Mouse (Mus musculus): ENCODE measurements around the gene Sept5. TPM values are rescaled to one million over a fixed set of nuclear protein-coding genes. Genes with fewer than 3 reads are reported as not detected.

Gene Sept5
- polyA plus RNA-seq, 1 experiment from 2014 or later: 105 TPM

DNA sequence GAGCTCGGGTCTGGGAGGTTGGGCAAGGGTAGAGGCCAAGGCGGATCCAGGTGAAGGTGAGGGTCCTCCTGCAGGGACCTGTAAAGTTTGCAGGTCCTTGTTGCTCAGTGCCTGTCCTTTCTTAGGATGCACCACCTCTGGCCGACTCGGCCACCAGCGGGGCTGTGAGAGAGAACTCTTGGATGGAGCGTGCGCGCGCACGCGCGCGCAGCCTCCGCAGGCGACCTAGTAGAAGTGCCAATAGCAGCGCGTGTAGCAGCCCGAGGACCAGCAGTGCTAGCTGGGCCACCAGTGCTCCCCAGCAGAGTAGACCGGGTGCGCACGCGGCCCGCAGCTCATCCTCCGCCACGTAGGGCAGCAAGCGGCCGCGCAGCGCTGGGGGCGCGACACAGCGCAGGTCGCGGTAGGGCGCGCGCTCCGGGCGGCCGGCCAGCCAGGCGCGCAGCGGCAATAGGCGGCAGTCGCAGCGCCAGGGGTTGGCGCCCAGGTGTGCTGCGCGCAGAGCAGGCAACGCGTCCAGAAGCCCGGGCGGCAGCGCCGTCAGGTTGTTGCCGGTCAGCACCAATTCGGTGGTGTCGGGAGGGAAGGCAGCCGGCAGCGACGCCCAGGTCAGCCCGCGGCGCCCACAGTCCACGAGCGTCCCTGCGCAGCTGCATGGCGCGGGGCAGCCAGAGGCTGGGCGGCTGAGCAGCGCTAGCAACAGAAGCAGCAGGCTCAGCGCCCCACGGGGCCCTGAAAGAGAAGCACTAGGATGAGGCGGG lies 9.0 kb downstream of the Sept5 start:
- Histone ChIP-seq H3K27me3 (peaks cover 95% of the 10 kb centered on the region), H3K9ac (peak overlapping the region; percentile 47), H3K27ac (no peak overlapping the region), H3K36me3 (peaks cover 36% of the 10 kb centered on the region), H3K4me3 (peak overlapping the region; percentile 42), H3K9me3 (replicated peaks) (no peaks in the 10 kb centered on the region), H3K4me1 (peaks cover 20% of the 10 kb centered on the region), H3K4me2 (replicated peaks) (peak overlapping the region; percentile 80)
- 1% methylated on average over 57 of the region's 74 CpGs for WGBS
- ATAC-seq (ENCODE audit: low FRiP score): peak; percentile 21; the same call in 1 of the 2 replicates

DNA sequence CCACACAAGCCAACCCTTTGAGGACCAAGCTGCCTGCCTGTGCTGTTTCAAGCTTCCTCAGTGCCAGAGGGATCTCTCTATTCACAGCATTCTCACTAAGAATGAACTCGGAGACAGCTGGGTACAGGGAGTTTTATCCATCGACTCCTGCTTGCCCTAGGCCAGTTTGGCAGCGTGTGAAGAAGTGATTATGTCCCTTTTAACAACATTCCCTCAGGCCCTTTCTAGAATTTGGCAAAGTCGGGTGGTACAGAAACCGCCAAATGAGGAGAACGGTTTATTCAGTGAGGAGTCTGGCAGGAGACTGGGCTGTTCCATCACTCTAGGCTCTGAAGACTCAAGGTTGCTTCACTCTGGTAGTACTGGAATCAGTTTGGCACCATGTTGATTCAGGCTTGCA lies 9.6 kb downstream of the Sept5 start:
- peaks cover 19% of the 10 kb centered on the region for H3K4me1 ChIP-seq
- H3K36me3 ChIP-seq: peaks cover 33% of the 10 kb centered on the region
- no peak for ATAC-seq (ENCODE audit: low FRiP score)
- WGBS: 17% methylated on average over 6 of the region's 6 CpGs
- no peaks in the 10 kb centered on the region for H3K9me3 ChIP-seq (replicated peaks)
- H3K27ac ChIP-seq: no peak overlapping the region
- H3K4me2 ChIP-seq (replicated peaks): 0 out of 2 replicates have a peak overlapping the region, but pooled peaks have one; percentile 80
- peak overlapping the region; percentile 42; the same call in 1 of the 2 replicates for H3K4me3 ChIP-seq
- H3K27me3 ChIP-seq: peaks cover 92% of the 10 kb centered on the region
- no peak overlapping the region for H3K9ac ChIP-seq

DNA sequence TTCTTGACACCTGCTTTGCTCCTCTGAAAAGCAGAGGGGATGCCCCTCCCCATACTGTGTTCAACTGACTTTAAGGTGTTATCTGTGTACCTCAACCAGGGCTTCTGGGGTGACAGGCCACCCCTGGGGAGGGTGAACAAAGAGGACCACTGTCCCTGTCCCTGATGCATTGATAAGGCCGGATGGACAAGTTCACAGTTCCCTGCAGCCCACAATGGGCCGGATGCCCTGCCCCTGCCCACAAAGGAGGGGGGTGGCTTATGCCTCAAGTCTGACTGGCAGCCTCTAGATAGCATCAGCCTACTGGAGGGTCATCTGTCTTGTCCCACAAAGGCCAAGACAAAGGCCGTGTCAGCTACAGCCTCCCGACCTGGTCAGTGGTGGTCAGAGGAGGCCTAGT lies 10.6 kb downstream of the Sept5 start:
- WGBS: 25% methylated on average over 4 of the region's 4 CpGs
- H3K4me2 ChIP-seq (replicated peaks): no peak overlapping the region
- H3K36me3 ChIP-seq: peaks cover 22% of the 10 kb centered on the region
- H3K27ac ChIP-seq: no peak overlapping the region
- H3K4me3 ChIP-seq: no peak overlapping the region
- no peak overlapping the region for H3K9ac ChIP-seq
- no peaks in the 10 kb centered on the region for H3K9me3 ChIP-seq (replicated peaks)
- no peak for ATAC-seq (ENCODE audit: low FRiP score)
- peaks cover 19% of the 10 kb centered on the region for H3K4me1 ChIP-seq
- H3K27me3 ChIP-seq: peaks cover 88% of the 10 kb centered on the region

DNA sequence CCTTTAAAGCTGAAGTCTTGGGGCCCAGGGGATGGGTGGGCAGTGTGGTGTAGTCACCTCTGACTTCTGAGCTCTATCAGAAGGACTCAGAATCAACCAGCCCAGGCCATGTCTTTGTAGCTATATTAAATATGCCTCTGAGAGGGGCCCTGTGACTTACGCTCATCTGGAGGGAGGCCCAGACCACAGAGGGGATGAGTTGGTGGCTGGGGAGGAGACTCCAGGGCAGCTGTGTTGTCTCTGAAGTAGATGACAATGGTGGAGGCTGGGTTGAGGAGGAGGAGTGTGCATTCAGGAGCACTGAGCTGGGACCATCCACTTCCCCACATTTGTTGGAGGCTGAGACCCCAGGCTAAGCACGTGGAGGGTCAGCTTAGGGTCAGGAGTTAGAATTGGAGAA lies 11.5 kb downstream of the Sept5 start:
- Histone ChIP-seq H3K27me3 (peaks cover 82% of the 10 kb centered on the region), H3K4me2 (replicated peaks) (no peak overlapping the region), H3K4me1 (peaks cover 19% of the 10 kb centered on the region), H3K9ac (no peak overlapping the region), H3K27ac (no peak overlapping the region), H3K9me3 (replicated peaks) (no peaks in the 10 kb centered on the region), H3K36me3 (peaks cover 14% of the 10 kb centered on the region), H3K4me3 (no peak overlapping the region)
- whole genome bisulfite sequencing: 30% methylated on average over 2 of the region's 2 CpGs
- no peak for ATAC-seq (ENCODE audit: low FRiP score)

DNA sequence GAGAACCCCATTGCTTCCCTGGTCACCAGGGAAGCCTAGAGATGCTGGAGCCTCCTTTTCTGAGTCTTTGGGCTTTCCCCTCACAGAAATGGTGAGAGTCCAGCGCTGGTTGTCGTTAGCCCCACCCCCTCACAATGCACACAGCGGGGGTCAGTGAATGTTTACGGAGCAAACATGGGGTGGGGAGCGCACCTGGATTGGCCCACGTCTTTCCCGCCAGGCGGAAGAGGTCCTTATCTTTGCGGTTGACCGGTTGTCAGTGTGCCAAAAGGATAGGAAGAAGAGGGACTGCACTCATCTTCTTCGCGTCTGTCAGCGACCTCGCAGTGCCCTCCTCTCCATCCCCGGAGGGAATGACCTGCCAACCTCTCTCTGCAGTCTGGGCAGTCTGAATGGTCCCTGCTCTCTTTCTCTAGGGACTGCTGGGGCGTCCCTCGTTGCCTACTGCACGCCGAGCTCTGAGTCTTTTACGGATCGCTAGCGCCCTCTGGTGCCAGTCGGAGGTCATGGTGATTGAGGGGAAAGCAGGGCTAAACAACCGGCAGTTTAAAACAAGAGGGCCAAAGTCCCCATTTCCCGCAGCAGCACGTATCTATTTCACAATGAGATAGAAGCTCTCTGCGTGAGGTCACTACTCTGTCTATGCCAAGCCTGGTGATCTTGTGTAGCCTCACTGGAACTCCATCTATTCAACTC lies 12.2 kb downstream of the Sept5 start:
- peaks cover 80% of the 10 kb centered on the region for H3K27me3 ChIP-seq
- peak; percentile 55 for ATAC-seq (ENCODE audit: low FRiP score)
- H3K36me3 ChIP-seq: peaks cover 6% of the 10 kb centered on the region
- peak overlapping the region; percentile 32; the same call in 1 of the 2 replicates for H3K9ac ChIP-seq
- H3K4me2 ChIP-seq (replicated peaks): peak overlapping the region; percentile 50
- H3K4me3 ChIP-seq: peak overlapping the region; percentile 27
- peaks cover 20% of the 10 kb centered on the region for H3K4me1 ChIP-seq
- whole genome bisulfite sequencing: 2% methylated on average over 27 of the region's 27 CpGs
- H3K27ac ChIP-seq: no peak overlapping the region
- H3K9me3 ChIP-seq (replicated peaks): no peaks in the 10 kb centered on the region

DNA sequence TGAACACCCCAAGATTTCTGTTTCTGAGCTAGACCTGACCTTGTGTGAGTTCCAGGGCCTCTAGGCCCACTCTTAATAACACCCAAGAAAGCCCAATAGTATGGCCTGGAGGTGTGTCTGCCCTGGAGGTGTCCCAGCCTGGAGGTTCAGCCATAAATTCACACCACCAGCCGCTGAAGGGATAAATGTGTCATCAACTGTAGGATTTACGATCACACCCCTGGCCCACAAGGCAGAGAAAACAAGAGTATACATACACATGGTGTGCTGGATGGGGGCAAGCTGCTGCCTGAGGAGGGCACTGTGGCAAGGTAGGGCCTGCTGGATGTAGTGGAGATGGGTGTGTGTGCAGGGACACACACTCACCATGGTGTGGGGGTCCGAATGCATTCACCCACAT lies 16.5 kb downstream of the Sept5 start:
- ATAC-seq (ENCODE audit: low FRiP score): no peak

GRCm38 (mm10) chr16:18611752-18612151 lies 18.0 kb downstream of the Sept5 start:
- Histone ChIP-seq H3K9me3 (replicated peaks) (no peaks in the 10 kb centered on the region), H3K27me3 (peaks cover 60% of the 10 kb centered on the region), H3K27ac (no peak overlapping the region), H3K4me2 (replicated peaks) (no peak overlapping the region), H3K36me3 (no peaks in the 10 kb centered on the region), H3K4me3 (no peak overlapping the region), H3K9ac (no peak overlapping the region), H3K4me1 (peaks cover 25% of the 10 kb centered on the region)
- ATAC-seq (ENCODE audit: low FRiP score): 0 out of 2 replicates have a peak, but pooled peaks have one; percentile 39
- WGBS: 35% methylated on average over 13 of the region's 13 CpGs

More for the DNA sequence above, 16.5 kb downstream of the Sept5 start:
- WGBS: 85% methylated on average over 3 of the region's 3 CpGs
- Histone ChIP-seq H3K4me2 (replicated peaks) (no peak overlapping the region), H3K4me3 (no peak overlapping the region), H3K9ac (no peak overlapping the region), H3K27ac (no peak overlapping the region), H3K27me3 (peaks cover 67% of the 10 kb centered on the region), H3K36me3 (no peaks in the 10 kb centered on the region), H3K4me1 (peaks cover 26% of the 10 kb centered on the region), H3K9me3 (replicated peaks) (no peaks in the 10 kb centered on the region)

GRCm38 (mm10) chr16:18609099-18609498 lies 20.7 kb downstream of the Sept5 start:
- 72% methylated on average over 2 of the region's 2 CpGs for WGBS

GRCm38 (mm10) chr16:18608226-18608625 lies 21.5 kb downstream of the Sept5 start:
- no peak for ATAC-seq (ENCODE audit: low FRiP score)
- WGBS: 6% methylated on average over 11 of the region's 11 CpGs
- Histone ChIP-seq H3K9me3 (replicated peaks) (no peaks in the 10 kb centered on the region), H3K36me3 (no peaks in the 10 kb centered on the region), H3K4me3 (no peak overlapping the region), H3K4me1 (peaks cover 30% of the 10 kb centered on the region), H3K4me2 (replicated peaks) (0 out of 2 replicates have a peak overlapping the region, but pooled peaks have one; percentile 9), H3K27ac (no peak overlapping the region), H3K27me3 (peaks cover 45% of the 10 kb centered on the region), H3K9ac (no peak overlapping the region)

More at GRCm38 (mm10) chr16:18609099-18609498, 20.7 kb downstream of the Sept5 start:
- Histone ChIP-seq H3K4me2 (replicated peaks) (no peak overlapping the region), H3K4me1 (peaks cover 27% of the 10 kb centered on the region), H3K9me3 (replicated peaks) (no peaks in the 10 kb centered on the region), H3K36me3 (no peaks in the 10 kb centered on the region), H3K27ac (no peak overlapping the region), H3K9ac (no peak overlapping the region), H3K27me3 (peaks cover 43% of the 10 kb centered on the region), H3K4me3 (no peak overlapping the region)
- no peak for ATAC-seq (ENCODE audit: low FRiP score)

DNA sequence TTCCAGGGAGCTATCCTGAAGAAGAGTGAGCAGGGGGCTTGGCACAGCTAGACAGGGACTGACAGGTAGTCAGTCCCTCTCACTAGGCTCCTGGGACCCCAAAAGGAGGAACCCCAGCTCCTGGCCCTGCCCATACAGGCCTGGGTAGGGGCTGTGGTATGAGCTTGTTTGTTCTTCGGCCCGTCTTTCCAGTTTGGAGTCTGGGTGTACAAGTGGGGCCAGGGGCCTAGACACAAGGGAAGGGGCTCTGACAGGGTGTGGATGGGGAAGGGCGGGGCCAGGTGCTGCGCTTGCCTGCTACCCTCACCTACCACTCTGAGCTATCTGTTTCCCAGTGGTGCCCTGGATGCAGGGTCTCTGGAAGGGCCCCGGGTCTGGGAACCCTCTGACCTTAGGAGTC lies 24.0 kb downstream of the Sept5 start:
- H3K4me3 ChIP-seq: no peak overlapping the region
- no peak overlapping the region for H3K9ac ChIP-seq
- no peak for ATAC-seq (ENCODE audit: low FRiP score)
- H3K36me3 ChIP-seq: no peaks in the 10 kb centered on the region
- no peaks in the 10 kb centered on the region for H3K9me3 ChIP-seq (replicated peaks)
- H3K27ac ChIP-seq: no peak overlapping the region
- peaks cover 31% of the 10 kb centered on the region for H3K27me3 ChIP-seq
- no peak overlapping the region for H3K4me2 ChIP-seq (replicated peaks)
- peaks cover 14% of the 10 kb centered on the region for H3K4me1 ChIP-seq
- 81% methylated on average over 5 of the region's 5 CpGs for WGBS

GRCm38 (mm10) chr16:18604267-18604701 lies 25.5 kb downstream of the Sept5 start:
- ATAC-seq (ENCODE audit: low FRiP score): no peak
- peaks cover 18% of the 10 kb centered on the region for H3K27me3 ChIP-seq
- H3K27ac ChIP-seq: no peak overlapping the region; the same call in 1 of the 2 replicates
- no peaks in the 10 kb centered on the region for H3K9me3 ChIP-seq (replicated peaks)
- no peak overlapping the region for H3K4me2 ChIP-seq (replicated peaks)
- no peaks in the 10 kb centered on the region for H3K36me3 ChIP-seq
- no peak overlapping the region for H3K4me3 ChIP-seq
- H3K4me1 ChIP-seq: peaks cover 13% of the 10 kb centered on the region
- H3K9ac ChIP-seq: peak overlapping the region; percentile 23; the same call in 1 of the 2 replicates
- WGBS: 53% methylated on average over 8 of the region's 8 CpGs

- Histone ChIP-seq H3K27ac (no peak overlapping the region), H3K4me3 (no peak overlapping the region), H3K36me3 (no peaks in the 10 kb centered on the region), H3K4me2 (replicated peaks) (no peak overlapping the region), H3K9me3 (replicated peaks) (no peaks in the 10 kb centered on the region), H3K27me3 (peaks cover 11% of the 10 kb centered on the region; the same call in 1 of the 2 replicates), H3K9ac (no peak overlapping the region), H3K4me1 (peaks cover 5% of the 10 kb centered on the region)
- 54% methylated on average over 7 of the region's 7 CpGs for WGBS
- ATAC-seq (ENCODE audit: low FRiP score): no peak
Observed at GRCm38 (mm10) chr16:18601447-18601846, 28.3 kb downstream of the Sept5 start.
